Mouse (Mus musculus): Measurements from ENCODE around the gene Rasgrf1. TPM values are rescaled to one million over a fixed set of nuclear protein-coding genes. Genes with fewer than 3 reads are reported as not detected.

The Rasgrf1 gene
- under 1 TPM; 0.15 TPM for total RNA-seq (2021)
- long read RNA-seq, experiment 1 = 0 reads
- long read RNA-seq, experiment 2 = 0 reads

DNA sequence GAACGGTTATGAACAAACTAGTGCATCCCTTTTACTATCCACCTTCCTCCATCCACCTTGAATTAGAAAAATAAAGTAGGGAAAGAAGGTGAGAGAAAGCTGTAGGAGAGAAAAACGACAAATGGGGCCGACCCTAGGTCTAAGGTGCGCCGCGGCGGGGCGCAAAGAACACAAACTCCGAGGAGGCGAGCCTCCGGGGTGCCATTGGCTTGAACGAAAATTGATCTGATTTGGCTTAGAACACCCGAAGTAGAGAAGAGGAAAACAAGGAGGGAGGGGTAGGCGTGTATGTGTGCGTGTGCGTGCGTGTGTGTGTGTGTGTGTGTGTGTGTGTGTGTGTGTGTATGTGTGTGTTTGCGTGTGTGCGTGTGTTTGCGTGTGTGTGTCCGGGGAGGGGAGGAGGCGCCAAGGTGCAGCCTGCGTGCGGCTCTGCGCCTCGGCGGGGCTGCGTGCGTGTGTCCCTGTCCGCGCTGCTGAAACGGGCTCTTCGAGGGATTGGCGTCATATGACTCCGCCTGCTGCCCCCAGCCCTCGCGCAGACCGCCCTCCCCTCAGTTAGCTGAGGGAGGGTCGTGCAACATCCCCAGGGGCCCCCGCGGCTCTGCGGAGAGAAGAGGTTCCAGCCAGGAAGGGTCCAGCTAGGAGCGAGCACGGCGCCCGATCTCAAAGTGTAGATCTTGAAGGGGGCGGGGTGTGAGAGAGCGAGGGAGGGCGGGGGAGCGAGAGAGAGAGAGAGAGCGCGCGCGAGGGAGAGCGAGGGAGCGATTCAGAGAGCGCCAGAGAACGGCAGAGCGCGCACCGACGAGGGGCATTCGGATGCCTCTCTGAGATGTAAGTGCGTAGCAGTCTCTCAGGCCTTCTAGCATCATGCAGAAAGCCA lies at the start of gene Rasgrf1:
Rasgrf1 (plus strand) TSS at position 778 of the 880 bp plus-strand sequence.
- peak in 1 of 2 experiments; percentile 17 for DNase-seq

DNA sequence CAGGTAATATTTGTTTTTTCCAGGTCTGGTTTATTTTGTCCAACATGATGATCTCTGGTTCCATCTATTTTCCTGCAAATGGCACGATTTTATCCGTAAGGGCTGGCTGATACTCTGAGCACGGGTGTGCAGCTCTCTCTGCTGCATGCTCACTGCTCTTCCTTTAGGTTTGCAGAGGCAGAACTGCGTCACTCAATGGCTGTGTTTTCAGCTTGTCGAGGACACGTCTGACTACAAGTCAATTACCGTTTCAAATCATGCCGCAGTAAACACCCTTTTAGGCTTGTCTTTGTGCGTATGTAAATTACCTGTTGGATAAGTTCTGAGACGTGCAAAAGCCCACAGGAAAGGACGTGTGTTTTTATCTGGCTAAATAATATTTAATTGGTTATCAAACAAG lies 49.6 kb upstream of the Rasgrf1 start:
- DNase-seq = no peak

DNA sequence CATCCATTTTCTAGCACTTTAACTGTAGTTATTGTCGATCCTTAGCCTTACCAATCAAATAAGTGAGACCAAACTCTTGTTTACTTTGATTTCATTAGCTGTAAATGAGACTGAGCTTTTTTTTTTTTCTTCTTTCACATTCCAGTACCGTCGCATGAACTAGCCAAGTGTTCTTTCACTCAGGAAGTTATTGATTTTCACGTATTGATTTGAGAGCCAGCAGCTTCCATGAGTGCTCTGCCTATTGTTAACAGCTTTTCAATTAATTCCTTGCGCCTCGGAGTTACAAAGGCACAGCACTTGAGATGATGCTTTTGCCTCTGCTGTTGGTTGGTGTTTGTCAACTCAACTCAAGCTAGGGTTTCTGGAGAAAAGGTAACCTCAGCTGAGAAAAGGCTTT lies 49.1 kb upstream of the Rasgrf1 start:
- DNase-seq = no peak

DNA sequence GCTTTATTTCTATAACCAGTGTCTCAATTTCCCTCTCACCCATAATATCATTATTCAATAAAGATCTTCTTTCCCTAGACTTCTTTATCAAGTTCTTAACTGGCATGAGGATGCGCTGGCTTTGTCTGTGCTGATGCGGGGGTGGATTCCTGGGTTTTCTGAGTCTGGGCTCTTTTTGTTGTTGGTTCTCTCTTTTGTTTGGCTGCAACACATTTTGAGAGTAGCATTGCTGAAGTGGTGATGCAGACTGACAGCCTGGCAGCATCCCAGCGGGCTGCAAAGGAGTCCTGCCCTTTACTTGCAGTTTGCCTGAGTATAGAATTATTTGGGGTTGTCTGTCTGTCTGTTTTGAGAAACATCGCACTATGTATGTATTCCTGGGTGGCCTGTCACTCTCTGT lies 42.6 kb upstream of the Rasgrf1 start:
- DNase-seq = no peak

DNA sequence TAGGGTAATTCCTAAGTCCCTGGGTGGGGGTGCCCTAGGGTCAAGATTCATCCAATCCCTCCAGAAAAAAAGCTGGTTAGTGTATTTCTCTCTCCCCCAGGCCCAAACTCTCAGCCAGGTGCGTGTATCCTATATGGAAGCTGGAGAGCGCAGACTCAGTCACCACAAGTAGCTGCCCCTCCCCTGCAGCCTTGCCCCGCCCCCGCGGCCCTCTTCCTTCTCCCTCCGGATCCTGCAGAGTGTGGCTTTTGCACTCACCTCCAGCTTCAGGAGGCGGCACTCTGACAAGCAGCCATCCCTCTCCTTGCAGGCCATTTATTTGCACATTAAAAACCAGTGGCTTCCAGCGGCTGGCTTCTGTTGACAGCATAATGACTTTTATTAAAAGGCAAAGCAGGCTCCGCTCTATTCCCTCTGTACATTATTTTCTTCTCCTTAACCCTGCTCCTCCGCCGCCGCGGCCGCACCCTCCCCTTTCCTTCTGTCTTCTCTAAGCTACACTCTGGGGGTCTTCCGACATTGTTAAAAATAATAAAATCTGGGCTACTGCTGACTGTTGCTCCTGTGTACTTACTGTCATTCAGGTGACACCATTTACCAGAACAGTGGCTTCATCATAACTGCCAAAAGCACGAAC lies 41.5 kb upstream of the Rasgrf1 start:
- no peak for DNase-seq

DNA sequence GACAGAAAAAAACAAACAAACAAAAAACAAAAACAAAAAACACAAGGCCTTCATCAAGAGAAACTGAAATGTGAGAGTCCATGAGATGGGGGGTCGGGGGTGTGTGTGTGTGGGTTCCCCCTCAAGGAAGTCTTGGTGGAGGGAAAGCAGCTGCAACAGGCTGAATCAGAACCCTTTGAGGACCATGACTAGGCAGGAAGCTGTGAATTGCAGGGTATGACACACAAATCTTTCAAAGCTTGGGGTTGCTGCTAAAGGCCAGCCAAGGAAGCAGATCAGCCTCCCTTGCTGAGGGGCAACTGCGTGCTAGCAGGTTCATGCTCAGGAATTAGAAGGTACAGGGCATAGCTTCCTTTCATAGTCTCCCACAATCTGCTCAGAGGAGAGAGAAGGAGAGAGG lies 40.1 kb upstream of the Rasgrf1 start:
- DNase-seq = no peak

DNA sequence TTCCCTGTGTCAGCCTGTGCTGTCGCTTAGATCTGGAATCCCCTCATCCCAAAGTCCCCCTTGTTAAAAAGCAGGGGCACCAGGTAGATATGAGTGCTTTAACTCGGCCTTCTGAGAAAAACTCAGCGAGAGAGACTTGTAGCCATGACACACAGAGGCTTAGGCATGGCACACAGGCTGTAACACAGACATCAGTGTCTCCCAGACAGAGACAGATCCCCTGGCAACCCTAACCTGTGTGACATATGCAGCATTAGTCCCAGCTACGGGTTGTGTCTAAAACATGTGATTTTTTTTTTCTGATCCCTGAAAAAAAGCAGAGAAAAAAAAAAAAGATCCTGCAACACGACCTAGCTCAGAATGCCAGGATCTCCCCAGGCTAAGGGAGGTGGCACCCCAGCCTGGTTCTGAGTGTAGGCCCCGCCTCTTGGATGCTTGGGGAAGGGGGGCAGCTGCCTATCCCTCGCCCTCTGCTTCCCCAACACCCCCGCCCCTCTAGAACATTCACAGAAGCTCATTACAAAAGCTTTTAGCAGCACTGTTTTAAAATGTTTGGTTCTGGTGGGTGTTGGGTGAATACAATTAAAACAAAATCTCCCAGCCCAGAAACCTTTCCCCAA lies 39.1 kb upstream of the Rasgrf1 start:
- DNase-seq = no peak

DNA sequence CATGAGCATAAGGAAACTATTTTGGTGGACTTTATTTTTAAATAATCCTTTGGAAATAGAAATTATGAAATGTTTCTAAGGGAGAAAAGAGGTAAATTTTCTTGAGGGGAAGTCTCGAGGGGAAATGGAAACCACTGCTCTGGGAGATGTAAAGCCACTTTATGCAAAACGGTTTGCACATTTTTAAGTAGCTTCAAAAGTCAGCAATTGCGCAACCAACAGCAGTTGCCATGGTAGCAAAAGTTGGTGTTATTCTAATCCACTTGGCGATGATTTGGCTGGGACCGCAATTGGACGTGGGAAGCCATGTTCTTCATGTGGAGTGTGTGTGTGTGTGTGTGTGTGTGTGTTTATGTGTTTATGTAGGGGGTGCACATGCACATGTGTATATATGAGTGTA lies 37.6 kb upstream of the Rasgrf1 start:
- peak; percentile 22 to 35 for DNase-seq

DNA sequence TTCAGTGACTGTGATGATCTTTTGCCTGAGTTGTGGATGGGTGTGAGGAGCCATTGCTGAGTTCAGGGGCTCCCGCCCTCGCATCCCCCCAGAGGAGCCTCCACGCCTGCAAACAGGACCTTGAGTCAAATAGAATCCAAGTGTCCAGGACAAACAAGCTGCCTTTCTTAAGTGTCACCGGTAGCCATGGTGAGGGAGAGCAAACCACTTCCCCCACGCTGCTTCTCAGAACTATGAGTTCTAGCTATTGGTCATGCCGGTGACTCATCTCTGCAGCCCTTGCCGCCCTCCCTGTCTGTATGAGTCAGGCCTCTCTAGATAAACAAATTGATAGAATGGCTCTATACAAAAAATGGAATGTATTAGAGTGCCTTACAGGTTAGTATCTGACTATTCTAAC lies 35.3 kb upstream of the Rasgrf1 start:
- DNase-seq = peak; percentile 12 to 56

DNA sequence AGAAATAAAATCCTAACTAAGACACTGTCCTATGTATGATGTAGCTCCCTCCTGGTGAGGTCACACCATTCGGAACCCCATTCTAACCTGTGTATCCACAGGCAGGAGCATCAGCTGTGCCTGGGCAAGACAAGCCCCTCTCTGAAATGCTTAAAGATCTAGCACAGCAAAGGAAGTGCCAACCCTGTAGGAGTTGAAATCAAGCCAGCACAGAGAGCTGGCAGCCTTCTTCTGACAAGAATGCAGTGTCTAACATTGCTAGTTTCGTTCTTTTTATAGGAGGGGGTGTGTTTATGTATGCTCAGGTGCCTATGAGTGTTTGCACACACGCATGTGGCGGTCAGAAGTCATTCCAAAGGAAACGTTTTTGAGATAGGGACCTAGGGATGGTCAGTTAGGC lies 34.2 kb upstream of the Rasgrf1 start:
- DNase-seq = no peak

DNA sequence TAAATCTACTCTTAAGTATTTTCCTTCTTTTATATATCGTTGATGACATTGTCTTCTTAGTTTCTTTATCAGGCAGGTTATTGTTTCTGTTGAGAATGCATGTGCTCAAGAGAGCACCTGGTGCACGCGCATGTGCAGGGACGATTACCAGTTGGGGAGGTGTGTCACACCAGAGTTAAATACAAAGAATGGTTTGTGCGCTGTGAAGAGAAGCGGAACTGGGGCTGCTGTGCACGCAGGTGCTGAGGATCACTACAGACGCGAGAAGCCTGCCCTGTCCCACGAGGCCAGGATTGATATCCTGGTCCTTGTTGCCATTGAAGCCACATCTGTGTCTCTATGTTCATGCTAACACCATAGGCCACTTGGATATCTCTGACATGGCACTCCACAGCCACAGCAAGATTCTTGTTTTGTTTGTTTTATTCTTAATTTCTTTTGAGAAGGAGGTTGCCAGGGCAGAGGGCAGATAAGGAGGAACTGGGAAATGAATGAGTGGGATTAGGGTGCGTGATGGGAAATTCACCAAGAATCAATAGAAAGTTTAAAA lies 31.2 kb upstream of the Rasgrf1 start:
- no peak for DNase-seq

DNA sequence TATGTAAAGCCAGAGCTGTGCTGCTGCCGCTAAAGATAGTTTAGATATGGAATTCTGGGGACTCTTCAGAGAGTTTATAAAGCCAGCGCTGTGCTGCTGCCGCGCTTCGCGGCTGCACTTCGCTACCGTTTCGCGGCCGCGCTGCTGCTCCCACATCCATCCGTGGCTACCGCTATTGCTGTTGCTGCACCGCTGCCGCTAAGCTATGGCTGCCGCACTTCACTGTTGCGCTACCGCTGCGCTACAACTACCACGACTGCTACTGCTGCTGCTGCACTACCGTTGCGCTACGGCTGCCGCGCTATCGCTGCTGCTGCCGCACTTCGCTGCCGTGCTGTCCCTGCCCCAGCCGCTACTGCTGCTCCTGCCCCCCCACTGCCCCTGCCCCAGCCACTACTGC lies 30.1 kb upstream of the Rasgrf1 start:
- DNase-seq = no peak

DNA sequence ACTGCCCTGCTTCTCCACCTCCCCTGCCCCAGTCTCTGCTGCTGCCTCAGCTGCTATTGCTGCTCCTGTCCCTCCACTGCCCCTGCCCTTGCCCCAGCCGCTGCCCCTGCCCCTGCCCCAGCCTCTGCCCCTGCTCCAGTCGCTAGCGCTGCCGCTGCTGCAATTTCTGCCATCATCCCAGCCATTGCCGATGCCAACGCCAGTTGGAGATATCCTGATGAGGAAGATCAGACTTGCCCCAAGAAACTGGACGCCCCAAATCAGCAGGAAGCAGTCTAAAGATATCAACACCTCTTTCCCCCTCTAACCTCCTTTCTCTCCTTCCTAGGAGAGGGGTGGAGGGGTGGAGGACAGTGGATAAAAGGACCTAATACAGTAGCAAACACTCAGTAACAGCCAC lies 28.2 kb upstream of the Rasgrf1 start:
- no peak for DNase-seq

DNA sequence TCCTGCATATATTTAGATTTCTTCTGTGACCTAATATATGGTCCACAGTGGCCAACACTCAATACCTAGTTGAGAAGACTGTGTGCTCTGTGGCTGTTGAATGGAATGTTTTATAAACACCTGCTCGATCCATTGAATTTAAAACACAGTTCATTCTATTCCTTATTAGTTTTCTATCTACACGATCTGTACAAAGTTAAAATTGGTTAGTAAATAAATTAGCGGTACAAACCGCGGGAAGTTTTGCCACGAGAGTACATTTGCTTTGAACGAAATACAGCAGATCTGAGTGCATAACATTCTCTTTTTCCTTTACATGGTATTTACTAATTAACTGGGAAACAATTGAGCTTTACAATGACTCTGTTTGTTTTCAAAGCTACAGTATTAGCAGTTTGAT lies 27.1 kb upstream of the Rasgrf1 start:
- no peak for DNase-seq

DNA sequence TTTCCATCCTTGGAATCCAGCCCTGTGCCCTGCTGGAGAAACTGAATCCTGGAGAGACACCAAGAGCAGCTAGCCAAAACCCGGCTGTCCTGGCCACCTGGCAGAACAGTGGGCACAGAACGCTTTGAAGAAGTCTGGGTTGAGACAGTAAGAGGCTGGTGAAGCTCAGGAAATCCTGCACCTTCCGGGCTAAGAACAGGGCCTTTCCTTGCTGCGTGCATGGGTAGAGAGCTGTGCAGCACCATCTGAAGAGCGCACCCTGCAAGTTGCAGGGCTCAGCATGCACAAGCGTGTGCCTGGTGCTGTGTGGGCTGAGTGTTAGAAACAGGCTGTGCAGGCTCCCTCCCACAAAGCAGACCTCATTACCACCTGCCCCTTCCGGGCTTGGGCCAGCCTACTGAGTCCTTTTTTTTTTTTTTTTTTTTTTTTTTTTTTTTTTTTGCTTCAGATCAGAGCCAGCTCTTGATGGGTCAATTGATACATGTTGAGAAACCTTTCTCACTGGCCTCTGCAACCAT lies 23.9 kb upstream of the Rasgrf1 start:
- DNase-seq = no peak

DNA sequence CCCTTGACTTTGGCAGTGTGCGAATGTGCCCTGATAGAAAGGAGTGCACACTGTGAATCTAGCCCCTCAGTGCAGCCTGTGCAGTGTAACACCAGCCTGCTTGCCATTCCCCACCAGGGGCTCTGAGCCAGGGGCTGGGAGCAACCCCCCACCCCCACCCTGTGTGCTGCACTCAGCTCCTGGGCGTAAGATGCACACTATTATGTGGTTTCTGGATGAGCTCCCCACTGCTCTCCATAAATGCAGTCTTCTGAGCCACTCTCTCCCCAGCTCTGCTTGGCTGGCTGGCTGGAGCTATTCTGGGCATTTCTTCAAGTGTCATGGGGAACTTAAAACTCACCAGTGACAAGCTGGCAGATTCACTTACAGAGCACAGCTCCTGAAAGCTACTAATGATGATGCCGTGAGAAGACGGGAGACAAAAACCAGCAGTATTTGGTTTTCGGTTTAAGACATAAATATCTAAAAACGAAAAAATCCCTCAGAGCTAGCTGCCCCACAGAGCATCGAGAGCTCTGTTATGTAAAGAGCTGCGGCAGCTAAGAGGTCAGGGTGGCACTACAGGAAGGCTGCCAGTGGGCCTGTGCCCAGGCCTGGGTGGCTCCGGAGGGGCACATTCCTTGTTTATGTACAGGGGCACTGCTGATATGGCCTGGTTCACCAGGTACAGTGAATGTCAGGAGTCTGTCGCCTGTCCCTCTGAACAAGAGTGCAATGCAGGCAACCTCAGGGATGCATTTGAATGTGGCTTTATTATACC lies 18.0 kb upstream of the Rasgrf1 start:
- no peak for DNase-seq

DNA sequence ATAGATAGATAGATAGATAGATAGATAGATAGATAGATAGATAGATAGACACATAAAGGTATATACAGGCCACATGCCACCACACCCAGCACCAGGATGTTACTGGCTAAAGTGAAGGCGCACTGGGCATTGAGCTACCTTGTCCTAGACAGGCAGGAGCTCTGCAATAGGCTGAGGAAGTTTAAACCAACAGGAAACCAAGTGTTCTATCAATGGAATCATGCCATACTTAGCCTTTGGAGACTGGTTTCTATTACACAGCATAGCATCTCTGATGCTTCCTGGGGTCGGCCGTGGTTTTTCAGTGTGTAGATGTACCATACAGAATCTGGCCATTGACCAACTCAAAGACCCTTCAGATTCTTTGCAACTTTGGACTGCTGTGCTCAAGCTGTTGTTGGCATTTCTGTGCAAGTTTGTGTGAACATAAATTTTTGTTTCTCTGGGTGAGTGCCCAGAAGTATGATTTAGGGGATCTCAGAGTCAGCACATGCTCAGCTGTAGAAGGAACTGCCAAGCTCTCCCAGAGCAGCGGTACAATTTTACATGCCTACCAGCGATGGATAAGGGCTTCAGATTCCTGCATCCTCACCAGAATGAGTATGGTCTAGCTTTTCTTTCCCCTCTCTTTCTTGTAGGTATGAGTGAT lies 17.0 kb upstream of the Rasgrf1 start:
- no peak for DNase-seq

DNA sequence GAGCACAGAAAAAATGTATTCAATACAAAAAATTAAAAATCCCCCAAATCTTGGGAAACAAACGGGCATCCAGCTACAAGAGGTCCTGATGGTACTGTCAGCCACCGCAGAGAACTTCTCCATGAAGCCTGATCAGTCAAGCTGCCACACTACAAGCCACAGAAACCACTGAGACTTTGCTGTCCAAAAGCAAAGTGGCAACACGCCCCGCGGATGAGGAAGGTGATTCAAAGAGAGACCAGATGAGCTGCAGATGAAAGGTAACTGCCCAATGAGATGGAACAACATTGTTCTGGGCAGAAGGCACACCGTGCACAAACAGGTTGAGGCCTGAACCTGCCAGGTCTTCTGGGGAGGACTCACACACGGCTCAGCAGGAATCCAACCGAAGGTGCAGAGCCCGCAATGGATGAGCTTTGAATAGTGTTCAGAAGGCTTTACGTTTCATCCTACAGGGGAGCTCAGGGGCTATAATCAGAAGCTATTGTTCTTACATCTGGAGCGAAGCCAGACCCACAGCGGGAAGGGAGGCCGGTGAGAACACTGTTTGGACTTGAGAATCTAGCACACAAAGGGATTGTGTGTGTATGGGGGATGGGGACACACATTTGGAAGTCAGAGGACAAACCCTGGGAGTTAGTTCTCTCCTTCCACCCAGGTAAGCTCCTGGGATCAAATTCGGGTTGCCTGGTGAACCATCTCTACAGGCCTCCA lies 9.4 kb upstream of the Rasgrf1 start:
- no peak for DNase-seq

DNA sequence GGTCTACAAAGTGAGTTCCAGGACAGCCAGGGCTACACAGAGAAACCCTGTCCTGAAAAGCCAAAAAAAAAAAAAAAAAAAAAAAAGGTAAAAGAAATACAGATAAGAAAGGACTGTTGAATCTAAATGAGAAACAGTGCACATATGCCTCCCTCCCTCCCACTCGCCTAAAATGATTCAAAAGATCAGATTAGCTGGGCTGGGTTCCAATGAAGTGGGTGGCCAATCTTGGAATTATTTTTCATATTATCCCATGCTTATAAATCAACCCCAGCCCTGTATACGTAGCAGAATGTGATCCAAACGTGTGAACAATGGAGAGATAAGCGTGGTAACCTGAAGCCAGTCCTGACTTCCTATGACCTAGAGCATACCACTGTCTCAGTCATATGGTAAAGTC lies 8.5 kb upstream of the Rasgrf1 start:
- DNase-seq = no peak

DNA sequence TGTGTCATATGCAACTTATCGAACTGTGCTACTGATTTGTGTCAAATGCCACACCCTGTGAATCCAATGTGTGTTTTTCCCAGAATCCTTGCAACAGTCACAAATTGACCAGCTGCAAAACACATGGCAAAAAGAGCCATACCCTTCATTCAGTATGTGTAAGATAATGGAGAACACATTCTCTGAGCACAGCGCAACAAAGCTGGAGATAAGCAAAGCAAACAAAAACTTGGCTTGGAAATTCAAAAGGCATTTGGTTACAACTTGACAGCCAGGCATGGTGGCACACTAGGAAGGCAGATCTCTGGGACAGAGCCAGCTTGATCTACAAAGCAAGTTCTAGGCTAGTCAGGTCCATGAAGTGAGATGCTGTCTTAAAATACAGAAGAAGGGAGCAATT lies 6.9 kb upstream of the Rasgrf1 start:
- no peak for DNase-seq

DNA sequence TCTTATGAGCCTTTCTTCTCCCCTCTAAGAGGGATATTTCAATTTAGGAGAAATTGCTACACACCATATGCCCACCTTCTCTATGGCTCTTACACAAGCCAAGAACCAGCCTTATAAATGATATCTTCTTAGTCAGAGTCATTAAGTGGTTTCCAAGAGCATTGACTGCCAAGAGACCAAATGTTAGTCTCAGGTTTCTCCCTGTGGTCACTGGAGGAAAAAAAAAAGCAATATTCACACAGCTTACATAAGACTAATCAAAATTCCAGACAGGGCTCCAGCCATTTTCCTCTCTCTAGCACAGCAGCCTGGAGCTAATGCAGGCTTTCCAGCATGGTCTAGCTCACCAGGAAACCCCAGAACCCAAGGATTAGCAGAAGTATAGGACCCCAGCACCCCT lies 3.1 kb upstream of the Rasgrf1 start:
- DNase-seq = no peak
